Mouse (Mus musculus) embryonic fibroblast, embryonic 13.5 days (primary cell): ENCODE measurements around the gene 4930558C23Rik.

Source experiments
- CTCF ChIP-seq: IDR thresholded peaks from 2 replicates; pipeline ENCODE4 v1.5.1; 2011; ENCODE audit warnings: mild to moderate bottlenecking, control low read depth, low read length, moderate library complexity, borderline replicate concordance; ENCODE audit not compliant: insufficient read depth
- POLR2A ChIP-seq: IDR thresholded peaks from 2 replicates; pipeline ENCODE4 v1.6.1; 2011; ENCODE audit warnings: low read depth, mild to moderate bottlenecking, control low read depth, low read length, moderate library complexity

DNA sequence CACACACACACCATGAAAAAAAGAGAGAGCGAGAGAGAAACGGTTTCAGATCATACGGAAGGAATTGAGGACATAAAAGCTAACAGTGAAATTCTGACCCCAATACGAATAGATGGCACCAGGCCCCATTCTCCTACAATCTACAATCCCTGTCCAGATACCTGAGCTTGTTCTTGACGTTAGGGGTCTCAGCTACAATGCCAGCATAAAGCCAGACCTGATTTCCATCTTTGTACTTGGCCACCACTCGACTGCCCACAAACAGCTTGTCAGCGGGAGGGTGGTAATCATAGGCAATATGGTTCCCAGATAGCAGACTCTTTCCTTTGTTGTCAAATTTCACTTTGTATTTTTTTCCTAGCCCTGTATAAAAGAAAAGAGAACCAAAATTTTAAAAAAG lies 56.2 kb downstream of the 4930558C23Rik start:
- no peak for TF ChIP-seq CTCF
- TF ChIP-seq POLR2A: no peak
